Mouse (Mus musculus): Measurements from ENCODE around the gene Uba3. TPM values are rescaled to one million over a fixed set of nuclear protein-coding genes. Genes with fewer than 3 reads are reported as not detected.

Uba3 gene
- polyA plus RNA-seq, 1 experiment from 2014 or later, result 88.7 TPM

- DNase-seq (ENCODE audit: low spot score), result no peak
- WGBS, result 93% methylated on average over 8 of the region's 8 CpGs
- H3K36me3 ChIP-seq (replicated peaks), result peaks cover 6% of the 10 kb centered on the region; the same call in 1 of the 2 replicates
- H3K4me1 ChIP-seq, result peaks cover 26% of the 10 kb centered on the region
- no peaks in the 10 kb centered on the region for H3K27me3 ChIP-seq (replicated peaks; ENCODE audit: low read depth, poor library complexity, severe bottlenecking)
- H3K4me3 ChIP-seq, result no peak overlapping the region
- no peaks in the 10 kb centered on the region for H3K9me3 ChIP-seq
- H3K27ac ChIP-seq (replicated peaks), result no peak overlapping the region
These were observed 19.1 kb upstream of the Uba3 start for GRCm38 (mm10) chr6:97224505-97224904.

- Histone ChIP-seq H3K4me3 (no peak overlapping the region), H3K9me3 (no peaks in the 10 kb centered on the region), H3K4me1 (peaks cover 26% of the 10 kb centered on the region), H3K27ac (replicated peaks) (0 out of 2 replicates have a peak overlapping the region, but pooled peaks have one; percentile 2), H3K27me3 (replicated peaks; ENCODE audit: low read depth, poor library complexity, severe bottlenecking) (no peaks in the 10 kb centered on the region), H3K36me3 (replicated peaks) (0 out of 2 replicates have a peak, but pooled peaks cover 2% of the 10 kb centered on the region)
- WGBS, result 79% methylated on average over 4 of the region's 4 CpGs
- no peak for DNase-seq (ENCODE audit: low spot score)
These were observed 18.1 kb upstream of the Uba3 start for GRCm38 (mm10) chr6:97223566-97223965.

GRCm38 (mm10) chr6:97222931-97223467 is 17.6 kb upstream of the Uba3 start:
- Histone ChIP-seq H3K36me3 (replicated peaks) (0 out of 2 replicates have a peak, but pooled peaks cover 2% of the 10 kb centered on the region), H3K27me3 (replicated peaks; ENCODE audit: low read depth, poor library complexity, severe bottlenecking) (no peaks in the 10 kb centered on the region), H3K4me1 (peaks cover 26% of the 10 kb centered on the region), H3K4me3 (no peak overlapping the region), H3K9me3 (no peaks in the 10 kb centered on the region), H3K27ac (replicated peaks) (no peak overlapping the region)
- WGBS, result 72% methylated on average over 5 of the region's 5 CpGs
- DNase-seq (ENCODE audit: low spot score), result no peak

GRCm38 (mm10) chr6:97222321-97222720 is 16.9 kb upstream of the Uba3 start:
- WGBS, result 50% methylated on average over 6 of the region's 6 CpGs
- Histone ChIP-seq H3K36me3 (replicated peaks) (no peaks in the 10 kb centered on the region), H3K9me3 (no peaks in the 10 kb centered on the region), H3K27ac (replicated peaks) (peak overlapping the region; percentile 60; the same call in 1 of the 2 replicates), H3K27me3 (replicated peaks; ENCODE audit: low read depth, poor library complexity, severe bottlenecking) (no peaks in the 10 kb centered on the region), H3K4me1 (peaks cover 26% of the 10 kb centered on the region), H3K4me3 (no peak overlapping the region)
- no peak for DNase-seq (ENCODE audit: low spot score)

GRCm38 (mm10) chr6:97221205-97222025 is 16.0 kb upstream of the Uba3 start:
- peaks cover 28% of the 10 kb centered on the region for H3K4me1 ChIP-seq
- WGBS, result 74% methylated on average over 15 of the region's 15 CpGs
- H3K4me3 ChIP-seq, result no peak overlapping the region
- H3K9me3 ChIP-seq, result no peaks in the 10 kb centered on the region
- peak overlapping the region; percentile 24; the same call in 1 of the 2 replicates for H3K27ac ChIP-seq (replicated peaks)
- H3K36me3 ChIP-seq (replicated peaks), result no peaks in the 10 kb centered on the region
- DNase-seq (ENCODE audit: low spot score), result no peak
- no peaks in the 10 kb centered on the region for H3K27me3 ChIP-seq (replicated peaks; ENCODE audit: low read depth, poor library complexity, severe bottlenecking)

- no peaks in the 10 kb centered on the region for H3K36me3 ChIP-seq (replicated peaks)
- H3K27me3 ChIP-seq (replicated peaks; ENCODE audit: low read depth, poor library complexity, severe bottlenecking), result no peaks in the 10 kb centered on the region
- no peak overlapping the region for H3K27ac ChIP-seq (replicated peaks)
- peaks cover 28% of the 10 kb centered on the region for H3K4me1 ChIP-seq
- 60% methylated on average over 3 of the region's 5 CpGs for WGBS
- H3K9me3 ChIP-seq, result no peaks in the 10 kb centered on the region
- no peak for DNase-seq (ENCODE audit: low spot score)
- H3K4me3 ChIP-seq, result no peak overlapping the region
These were observed 15.2 kb upstream of the Uba3 start for GRCm38 (mm10) chr6:97220672-97221071.

GRCm38 (mm10) chr6:97216154-97216821 is 10.8 kb upstream of the Uba3 start:
- Histone ChIP-seq H3K36me3 (replicated peaks) (peaks cover 11% of the 10 kb centered on the region), H3K27me3 (replicated peaks; ENCODE audit: low read depth, poor library complexity, severe bottlenecking) (peaks cover 10% of the 10 kb centered on the region; the same call in 1 of the 2 replicates), H3K4me3 (no peak overlapping the region), H3K9me3 (no peaks in the 10 kb centered on the region), H3K27ac (replicated peaks) (no peak overlapping the region), H3K4me1 (peaks cover 19% of the 10 kb centered on the region)
- 88% methylated on average over 4 of the region's 4 CpGs for WGBS
- no peak for DNase-seq (ENCODE audit: low spot score)

GRCm38 (mm10) chr6:97211981-97212380 is 6.5 kb upstream of the Uba3 start:
- DNase-seq (ENCODE audit: low spot score), result no peak
- 80% methylated on average over 12 of the region's 12 CpGs for WGBS
- peaks cover 11% of the 10 kb centered on the region for H3K36me3 ChIP-seq (replicated peaks)
- H3K4me1 ChIP-seq, result peaks cover 32% of the 10 kb centered on the region
- H3K27ac ChIP-seq (replicated peaks), result no peak overlapping the region
- no peaks in the 10 kb centered on the region for H3K9me3 ChIP-seq
- H3K4me3 ChIP-seq, result peak overlapping the region; percentile 69
- peaks cover 11% of the 10 kb centered on the region; the same call in 1 of the 2 replicates for H3K27me3 ChIP-seq (replicated peaks; ENCODE audit: low read depth, poor library complexity, severe bottlenecking)

- peaks cover 11% of the 10 kb centered on the region for H3K36me3 ChIP-seq (replicated peaks)
- WGBS, result 3% methylated on average over 22 of the region's 22 CpGs
- H3K27ac ChIP-seq (replicated peaks), result peak overlapping the region; percentile 73
- peak overlapping the region; percentile 69 for H3K4me3 ChIP-seq
- H3K9me3 ChIP-seq, result no peaks in the 10 kb centered on the region
- H3K4me1 ChIP-seq, result peaks cover 30% of the 10 kb centered on the region
- H3K27me3 ChIP-seq (replicated peaks; ENCODE audit: low read depth, poor library complexity, severe bottlenecking), result peaks cover 11% of the 10 kb centered on the region; the same call in 1 of the 2 replicates
- DNase-seq (ENCODE audit: low spot score), result peak; percentile 23
These were observed 5.6 kb upstream of the Uba3 start for GRCm38 (mm10) chr6:97210962-97211601.

GRCm38 (mm10) chr6:97210191-97210961 is 4.9 kb upstream of the Uba3 start, which contains the start of gene Arl6ip5:
Gene Arl6ip5, plus strand, starts transcription at chr6:97210689.
- WGBS, result 9% methylated on average over 32 of the region's 32 CpGs
- peak; percentile 92 for DNase-seq (ENCODE audit: low spot score)
- Histone ChIP-seq H3K36me3 (replicated peaks) (peaks cover 10% of the 10 kb centered on the region), H3K9me3 (no peaks in the 10 kb centered on the region), H3K4me1 (peaks cover 33% of the 10 kb centered on the region), H3K27me3 (replicated peaks; ENCODE audit: low read depth, poor library complexity, severe bottlenecking) (peaks cover 11% of the 10 kb centered on the region; the same call in 1 of the 2 replicates), H3K27ac (replicated peaks) (peak within 1 kb of the TSS; percentile 73), H3K4me3 (peak within 1 kb of the TSS; percentile 69)

- peaks cover 33% of the 10 kb centered on the region for H3K4me1 ChIP-seq
- no peak overlapping the region for H3K4me3 ChIP-seq
- H3K27me3 ChIP-seq (replicated peaks; ENCODE audit: low read depth, poor library complexity, severe bottlenecking), result peaks cover 11% of the 10 kb centered on the region; the same call in 1 of the 2 replicates
- H3K9me3 ChIP-seq, result no peaks in the 10 kb centered on the region
- 0 out of 2 replicates have a peak overlapping the region, but pooled peaks have one; percentile 10 for H3K27ac ChIP-seq (replicated peaks)
- 82% methylated on average over 4 of the region's 4 CpGs for WGBS
- DNase-seq (ENCODE audit: low spot score), result no peak
- H3K36me3 ChIP-seq (replicated peaks), result peaks cover 4% of the 10 kb centered on the region
These were observed 4.3 kb upstream of the Uba3 start for GRCm38 (mm10) chr6:97209751-97210150.
